Mouse (Mus musculus) brain, embryonic 18.5 days (tissue): Measurements from ENCODE around the gene Abl1.
A peak's percentile ranks its signal among the peaks of the same experiment; 100 is the strongest.

Experiments used
- DNase-seq: peaks from one replicate; pipeline ENCODE4 v3.0.0-alpha.2; 2012; ENCODE audit warnings: low read depth, low spot score

The Abl1 gene

DNA sequence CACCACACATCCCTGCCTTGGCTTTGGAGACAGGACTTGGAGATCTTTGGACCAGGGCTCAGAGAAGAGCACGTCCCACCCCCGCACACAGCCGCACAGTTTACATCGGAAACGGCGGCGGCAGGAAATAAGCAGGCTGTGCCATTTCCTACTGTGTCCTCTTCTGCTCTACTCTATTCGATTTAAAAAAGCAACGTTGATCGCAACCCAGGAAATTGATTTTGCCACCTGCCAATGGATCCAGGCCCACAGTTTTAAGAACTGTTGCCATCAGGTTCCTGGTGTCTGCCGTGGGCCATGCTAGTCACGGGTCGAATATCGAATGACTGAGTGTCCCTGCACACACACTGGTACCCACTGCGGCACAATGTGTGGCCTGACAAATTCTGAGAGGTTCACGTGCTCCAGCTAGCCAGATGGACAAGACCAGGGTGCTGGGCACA lies 137.3 kb downstream of the Abl1 start:
- no peak for DNase-seq

DNA sequence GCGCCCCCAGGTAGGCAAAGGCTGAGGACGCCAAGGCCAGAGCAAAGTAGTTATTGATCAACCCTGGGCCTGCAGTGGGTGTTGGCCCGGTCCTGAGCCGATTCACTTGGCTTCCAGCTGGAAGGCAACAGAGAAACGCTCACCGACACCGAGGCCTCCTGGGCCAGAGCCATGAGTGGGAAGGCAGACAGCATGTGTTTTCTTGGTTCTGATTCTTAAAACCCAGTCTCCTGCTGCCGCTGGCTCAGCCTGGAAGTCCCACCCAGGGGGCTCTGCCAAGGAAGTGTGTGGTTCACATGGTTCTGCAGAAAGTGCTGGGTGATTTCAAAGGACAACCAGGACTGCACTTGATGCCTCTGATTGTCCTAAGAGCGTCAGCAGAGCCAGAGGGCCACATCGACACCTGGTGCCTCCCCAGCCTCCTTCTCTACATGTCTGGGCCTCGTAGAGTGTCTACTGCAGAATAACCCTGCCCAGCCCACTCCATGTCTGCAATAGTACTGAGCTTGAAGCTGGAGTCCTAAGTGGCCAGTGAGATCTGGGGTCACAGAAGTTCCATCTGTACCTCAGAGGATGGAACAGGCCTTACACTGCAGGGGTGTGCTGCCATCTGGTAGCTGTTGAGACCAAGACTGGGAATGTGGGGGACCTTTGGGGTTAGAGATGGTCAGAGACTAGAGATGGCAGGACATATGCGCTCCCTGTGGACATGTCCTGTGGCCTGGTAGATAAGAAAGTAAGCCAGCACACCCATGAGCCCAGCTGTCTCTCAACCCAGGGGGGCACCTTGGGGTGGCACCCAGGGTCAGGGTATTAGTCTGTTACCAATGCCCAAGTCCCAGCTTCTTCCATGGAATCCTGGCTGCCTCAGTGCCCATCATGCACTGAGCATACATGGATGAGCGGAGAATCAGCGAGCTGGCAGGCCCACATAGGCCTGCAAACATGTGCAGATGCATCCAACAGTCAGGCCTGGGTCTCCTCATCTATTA lies 138.2 kb downstream of the Abl1 start:
- no peak for DNase-seq

DNA sequence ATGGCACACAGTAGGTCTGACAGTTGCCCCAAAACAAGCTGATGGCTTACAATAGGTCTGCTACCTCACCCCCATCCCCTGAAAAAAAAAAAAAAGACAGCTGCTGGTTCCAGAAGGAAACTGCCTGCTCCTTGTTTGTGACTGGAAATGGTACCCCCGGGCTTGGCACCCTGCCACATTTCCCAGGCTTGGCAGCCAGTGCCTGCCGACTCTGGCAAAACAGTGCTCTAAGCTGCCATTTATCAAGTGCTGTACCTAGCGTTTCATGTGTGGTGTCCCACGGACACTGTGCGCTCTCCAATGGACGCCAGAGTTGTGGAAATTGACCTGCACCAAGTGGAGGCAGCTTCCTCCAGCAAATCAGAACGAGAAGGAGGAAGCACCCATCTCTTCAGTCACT lies 139.7 kb downstream of the Abl1 start:
- DNase-seq: peak; percentile 64

DNA sequence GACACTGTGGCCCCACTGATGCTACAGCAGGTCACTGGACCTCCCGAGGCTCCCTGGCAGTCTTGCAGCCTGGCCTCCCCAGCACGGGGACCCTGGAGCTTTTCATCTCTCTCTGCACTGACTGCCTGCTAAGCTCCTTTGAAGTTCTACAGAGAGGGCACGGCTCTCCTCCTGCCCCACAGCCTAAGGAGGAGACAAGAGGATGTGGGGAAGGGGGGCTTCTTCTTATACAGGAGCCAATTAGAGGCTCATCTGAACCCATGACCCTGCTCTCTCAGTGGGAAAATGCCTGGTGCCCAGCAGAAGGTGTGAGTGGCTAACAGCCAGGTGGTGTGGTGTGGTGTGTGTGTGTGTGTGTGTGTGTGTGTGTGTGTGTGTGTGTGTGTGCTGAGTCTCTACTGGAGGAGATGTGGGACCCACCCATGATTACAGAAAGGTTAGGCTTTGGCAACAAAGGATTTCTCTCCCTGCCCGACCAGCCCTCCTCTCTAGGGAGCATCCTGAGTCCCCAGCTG lies 140.2 kb downstream of the Abl1 start:
- no peak for DNase-seq

DNA sequence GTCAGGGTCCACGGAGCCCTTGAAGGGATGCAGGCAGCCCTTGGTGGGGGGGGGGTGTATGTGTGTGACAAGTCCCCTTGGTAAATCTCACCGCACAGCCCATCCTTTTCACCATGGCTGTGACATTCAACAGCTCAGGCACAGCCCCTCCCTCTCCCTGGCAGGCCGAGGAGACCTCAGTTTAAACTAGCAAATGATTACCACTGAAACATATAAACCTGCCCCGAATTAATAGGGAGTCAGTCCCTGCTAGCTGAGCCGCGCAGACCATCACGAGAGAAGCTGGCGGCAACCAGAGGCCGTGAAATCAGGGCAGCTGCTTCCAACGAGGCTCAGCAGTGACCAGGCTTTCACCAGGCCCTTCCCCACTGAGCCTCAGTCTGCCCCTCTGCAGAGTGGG lies 147.9 kb downstream of the Abl1 start:
- no peak for DNase-seq

DNA sequence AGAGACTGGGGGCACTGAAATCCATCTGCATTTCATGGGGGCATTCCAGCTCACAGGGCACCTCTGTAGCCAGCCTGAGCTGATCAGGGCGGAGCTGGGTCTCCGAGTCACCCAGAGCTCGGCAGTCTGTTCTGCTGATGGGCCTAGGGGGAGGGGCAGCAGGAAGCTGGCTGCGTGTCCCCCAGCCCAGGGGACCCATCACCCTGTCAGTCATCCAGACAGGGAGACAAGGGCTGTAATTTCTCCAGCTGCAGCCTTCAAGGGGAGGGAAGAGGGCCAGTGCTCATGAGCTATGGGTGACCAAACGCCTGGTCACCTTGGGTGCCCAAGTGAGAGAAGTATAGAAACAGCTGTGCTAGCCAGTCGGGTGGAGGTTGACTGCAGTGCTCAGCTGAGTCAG lies 148.8 kb downstream of the Abl1 start:
- DNase-seq: no peak

DNA sequence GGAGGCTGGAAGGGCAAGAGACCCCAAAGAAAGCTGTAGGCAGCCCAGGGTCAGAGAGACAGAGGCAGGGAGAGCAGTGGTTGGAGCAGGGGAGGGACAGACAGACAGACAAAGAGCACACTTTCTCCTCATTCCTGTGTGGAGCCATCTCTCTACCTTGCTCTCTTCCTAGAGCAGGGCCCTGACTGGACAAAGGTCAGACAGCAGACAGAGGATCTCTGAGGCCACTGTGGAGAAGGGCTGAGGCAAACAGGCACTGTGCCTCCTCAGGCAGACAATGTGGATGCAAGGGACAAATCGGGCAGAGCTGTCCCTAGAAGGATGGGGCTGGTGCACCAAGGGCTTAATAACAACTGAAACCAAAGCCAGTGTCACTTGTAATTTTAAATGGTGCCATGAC lies 150.7 kb downstream of the Abl1 start:
- no peak for DNase-seq

DNA sequence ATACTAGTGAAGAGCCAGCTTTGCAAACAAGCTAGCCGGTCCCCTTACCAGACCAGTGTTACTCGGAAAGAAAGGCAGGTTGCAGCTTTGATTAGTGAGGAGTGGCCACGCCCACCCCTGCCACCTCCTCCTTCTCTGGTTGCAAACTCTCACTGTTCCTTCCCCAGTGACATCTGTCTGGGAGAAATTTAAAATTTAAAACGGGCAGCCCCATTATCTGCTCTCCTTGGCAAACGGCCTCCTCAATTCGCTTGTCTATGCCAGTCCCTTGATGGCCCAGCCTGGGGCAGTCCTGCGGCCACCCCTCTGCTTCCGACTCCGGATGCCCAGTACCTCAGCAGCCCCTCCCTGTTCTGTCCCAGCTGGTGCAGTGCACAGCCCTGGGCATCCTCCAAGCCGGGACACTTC lies 156.6 kb downstream of the Abl1 start:
- DNase-seq: no peak

DNA sequence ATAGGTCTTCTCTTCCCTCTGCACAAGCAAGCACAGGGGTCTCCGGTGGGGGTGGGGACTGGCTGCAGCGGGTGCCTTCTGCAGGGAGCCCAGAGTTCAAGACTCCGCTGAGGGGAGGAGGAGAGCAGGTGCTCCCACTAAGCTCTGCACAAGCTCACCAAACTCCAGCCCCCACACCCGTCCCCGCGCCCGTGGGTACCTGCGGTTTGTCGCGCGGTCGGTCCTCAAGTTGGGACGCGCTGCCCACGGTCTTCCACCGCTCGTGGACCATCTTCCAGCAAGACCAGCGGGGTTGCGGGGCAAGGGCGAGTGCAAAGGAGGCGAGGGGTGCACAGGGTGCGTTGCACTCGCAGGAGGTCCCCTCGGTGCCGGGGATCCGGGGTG lies 157.3 kb downstream of the Abl1 start:
- no peak for DNase-seq

DNA sequence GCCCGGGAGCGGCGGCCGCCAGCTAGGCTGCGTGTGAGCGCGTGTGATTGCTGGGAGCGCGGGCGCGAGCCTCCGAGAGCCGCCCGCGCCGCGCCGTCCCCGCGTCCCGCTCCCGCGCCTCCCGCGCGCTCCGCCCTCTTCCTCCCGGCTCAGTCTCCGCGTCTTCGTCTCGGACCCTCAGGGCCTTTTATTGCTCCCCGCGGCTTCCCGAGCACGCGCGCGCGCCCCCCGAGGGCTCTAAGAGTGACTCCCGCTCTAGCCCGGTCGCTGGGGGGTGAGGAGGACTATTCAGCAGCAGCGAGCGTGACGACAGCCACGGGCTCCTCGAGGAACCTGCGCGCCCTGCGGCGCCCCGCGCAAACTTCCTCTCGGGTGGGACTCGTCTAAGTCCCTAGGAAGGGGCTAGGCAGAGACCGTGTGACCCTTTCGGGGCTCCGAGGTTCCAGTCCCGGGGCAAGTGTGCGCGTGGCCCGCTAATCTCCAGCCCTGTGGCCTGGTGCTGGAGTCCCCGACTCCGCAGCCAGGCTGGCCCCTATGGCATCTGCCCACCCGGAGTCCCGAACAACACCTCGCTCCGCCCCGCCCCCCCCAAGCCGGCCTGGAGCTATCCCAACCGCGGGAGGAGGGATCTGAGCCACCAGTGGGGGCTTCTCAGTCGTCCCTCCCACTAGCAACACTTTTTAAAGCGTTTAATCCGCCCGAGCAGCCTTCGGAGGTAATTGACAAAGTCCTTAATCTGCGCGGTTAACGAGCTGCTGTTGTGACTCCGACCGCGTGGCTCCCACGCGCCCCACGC lies 157.9 kb downstream of the Abl1 start, which contains the start of gene Fibcd1:
Gene Fibcd1 (minus strand): TSS at position 110 of the 796 bp plus-strand sequence.
- DNase-seq: no peak

DNA sequence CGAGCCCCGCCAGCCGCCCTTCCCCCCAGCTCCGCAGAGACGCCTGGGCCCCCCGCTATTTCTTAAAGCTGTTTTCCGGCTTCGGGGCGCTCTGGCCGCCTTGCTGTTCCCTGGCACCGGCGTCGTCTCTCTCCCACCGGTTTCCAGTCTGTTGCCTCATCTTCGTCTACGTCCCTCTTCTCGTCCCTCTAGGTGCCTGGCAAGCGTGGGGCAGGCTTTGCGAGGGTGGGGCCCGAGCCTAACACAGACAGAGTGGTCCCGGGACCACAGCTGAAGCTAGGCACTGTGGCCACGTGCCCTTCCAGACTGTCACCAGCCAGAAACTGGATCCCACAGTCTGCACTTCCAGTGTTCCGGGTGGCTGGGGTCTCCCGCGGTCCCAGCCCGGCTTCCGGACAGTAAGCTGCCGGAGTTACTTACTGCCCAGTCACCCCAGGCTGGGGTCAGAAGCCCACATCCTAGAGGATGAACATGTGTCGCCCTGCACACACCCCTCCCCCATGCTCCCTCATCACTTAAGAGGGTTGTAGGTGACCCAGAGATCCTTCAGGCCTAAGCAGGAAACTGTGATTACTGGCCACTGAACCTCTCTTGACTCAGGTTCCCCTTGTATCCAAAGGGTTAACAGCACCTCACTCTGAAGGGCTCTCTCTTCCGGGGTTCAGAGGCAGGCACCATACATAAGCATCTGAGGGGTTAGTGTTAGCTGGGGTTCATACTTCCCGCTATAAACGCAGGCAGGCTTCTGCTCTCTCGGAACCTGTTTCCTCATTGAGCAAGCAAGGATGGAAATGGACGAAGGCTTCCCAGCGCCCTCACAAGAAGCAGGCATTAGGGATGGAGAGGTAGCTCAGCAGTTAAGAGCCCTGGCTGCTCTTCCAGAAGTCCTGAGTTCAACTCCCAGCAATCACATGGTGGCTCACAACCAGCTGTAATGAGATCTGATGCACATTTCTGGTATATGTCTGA lies 158.8 kb downstream of the Abl1 start:
- DNase-seq: no peak

DNA sequence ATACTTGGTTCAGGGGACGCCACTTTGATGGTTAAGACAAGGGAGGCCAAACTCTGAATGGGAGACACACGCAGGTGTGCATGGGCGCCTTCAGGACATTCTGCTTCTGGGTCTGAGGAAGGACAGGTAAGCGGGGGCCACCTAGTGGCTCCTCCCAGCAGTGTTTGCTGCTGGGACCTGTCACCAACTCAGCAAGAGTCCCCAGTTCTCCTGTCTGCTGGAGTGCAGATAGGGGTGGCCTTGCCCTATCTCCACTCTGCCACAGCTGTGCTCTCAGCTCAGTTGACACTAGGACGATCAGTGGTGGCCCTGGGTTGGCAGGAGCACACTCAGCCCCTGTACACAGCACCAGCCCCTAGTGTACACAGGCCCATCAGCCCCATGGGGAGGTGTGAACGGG lies 159.7 kb downstream of the Abl1 start:
- DNase-seq: no peak

DNA sequence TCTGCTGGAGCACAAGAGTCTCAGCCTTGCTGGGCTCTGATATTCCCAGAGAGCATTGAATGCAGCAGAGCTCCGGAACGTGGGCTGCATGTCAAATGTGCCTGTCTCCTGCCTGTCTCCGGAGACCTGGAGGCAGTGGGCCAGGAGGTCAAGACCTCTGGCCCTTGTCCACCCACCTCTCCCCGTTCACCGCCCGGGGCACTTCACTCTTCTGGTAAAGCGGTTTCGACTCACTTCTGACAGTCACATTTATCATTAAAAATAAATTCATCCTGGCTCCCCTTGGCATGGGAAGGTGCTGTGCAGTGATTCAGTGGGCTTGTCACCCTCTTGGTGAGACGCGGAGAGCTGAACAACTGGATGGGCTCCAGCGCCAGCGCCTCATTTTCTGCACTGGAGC lies 162.0 kb downstream of the Abl1 start:
- DNase-seq: no peak
